In genomic region chr4:126241956-126242355, GRCm38 (mm10) we compare ENCODE assay signal across 12 mouse cellular contexts. TPM values are rescaled to one million over a fixed set of nuclear protein-coding genes. Genes with fewer than 3 reads are reported as not detected.
DNase-seq lines count a peak whose midpoint lies in the region; ATAC-seq and TF ChIP-seq lines count a peak whose summit lies in the region.
"Had no signal": no experiment of that assay in that cellular context is flagged by ENCODE, and none has a peak within 500 bp of the region (broad histone marks: within the 10 kb centered on the region; RNA-seq: fewer than 3 reads in every experiment).

No protein-coding gene starts in this region.

- peak overlapping the region; percentile 75 for H3K27ac ChIP-seq in heart, adult 2 months
- no peak overlapping the region for H3K27ac ChIP-seq in limb, embryonic 12.5 days
- no peak overlapping the region for H3K27ac ChIP-seq in limb, embryonic 10.5 days
- peak overlapping the region; percentile 73 for H3K27ac ChIP-seq in heart, postnatal 0 days (ENCODE audit: low read depth)
- H3K27ac ChIP-seq: liver, embryonic 12.5 days had no signal

- intact Hi-C loops in heart, adult 2 months (cut with DNase I): no loop called here

- H3K4me1 ChIP-seq in heart, adult 2 months (ENCODE audit: control insufficient read depth, insufficient read depth, low read length): peaks cover 21% of the 10 kb centered on the region
- peaks cover 16% of the 10 kb centered on the region for H3K4me1 ChIP-seq in limb, embryonic 12.5 days (replicated peaks)
- H3K4me1 ChIP-seq in limb, embryonic 10.5 days: peaks cover 8% of the 10 kb centered on the region
- peaks cover 42% of the 10 kb centered on the region for H3K4me1 ChIP-seq in heart, postnatal 0 days (ENCODE audit: control insufficient read depth, insufficient read depth)
- H3K4me1 ChIP-seq: liver, embryonic 12.5 days had no signal

- no peak for TF ChIP-seq CTCF in heart, adult 2 months (IDR thresholded peaks at IDR 0.05)
- no peak for TF ChIP-seq CTCF in heart, postnatal 0 days (IDR thresholded peaks at IDR 0.05; ENCODE audit: low read depth)

- no peak for TF ChIP-seq EP300 in heart, adult 2 months (IDR thresholded peaks at IDR 0.05; ENCODE audit: insufficient read depth, low read depth, low read length)
- no peak for TF ChIP-seq EP300 in heart, postnatal 0 days (IDR thresholded peaks at IDR 0.05; ENCODE audit: low read depth)

- peak in 1 of 2 experiments; percentile 46 for DNase-seq in heart, adult 2 months
- no peak for DNase-seq in heart, postnatal 4 days
- no peak for DNase-seq in limb, embryonic 10.5 days (ENCODE audit: low spot score)
- DNase-seq in cerebellum, adult 9-11 months: peak; percentile 72
- no peak for DNase-seq in heart, postnatal 0 days (ENCODE audit: low spot score)
- DNase-seq in spleen, adult 12 weeks (ENCODE audit: low spot score): no peak
- DNase-seq: thymus, adult 2 months had no signal

- no peaks in the 10 kb centered on the region for H3K9me3 ChIP-seq in limb, embryonic 12.5 days
- no peaks in the 10 kb centered on the region for H3K9me3 ChIP-seq in limb, embryonic 10.5 days (replicated peaks)
- H3K9me3 ChIP-seq in heart, postnatal 0 days (replicated peaks; ENCODE audit: control insufficient read depth, low read length): no peaks in the 10 kb centered on the region
- H3K9me3 ChIP-seq: liver, embryonic 12.5 days had no signal

- WGBS in heart, adult 2 months: 12% methylated on average over 9 of the region's 9 CpGs
- 58% methylated on average over 9 of the region's 9 CpGs for WGBS in limb, embryonic 12.5 days
- WGBS in limb, embryonic 10.5 days: 47% methylated on average over 9 of the region's 9 CpGs
- WGBS in heart, postnatal 0 days: 12% methylated on average over 9 of the region's 9 CpGs

- ATAC-seq in limb, embryonic 12.5 days (ENCODE audit: insufficient number of reproducible peaks, insufficient read depth, low FRiP score, low TSS enrichment, low read depth): no peak
- ATAC-seq in heart, postnatal 0 days (ENCODE audit: insufficient read depth, low read depth): no peak
- ATAC-seq: liver, embryonic 12.5 days; lung, postnatal 0 days had no signal

- no peak overlapping the region for H3K9ac ChIP-seq in heart, adult 2 months (ENCODE audit: low read depth, low read length)
- 0 out of 2 replicates have a peak overlapping the region, but pooled peaks have one; percentile 3 for H3K9ac ChIP-seq in limb, embryonic 12.5 days (replicated peaks)
- peak overlapping the region; percentile 11; the same call in 1 of the 2 replicates for H3K9ac ChIP-seq in heart, postnatal 0 days (replicated peaks; ENCODE audit: low read depth, low read length)
- H3K9ac ChIP-seq: liver, embryonic 12.5 days had no signal

- no peak for TF ChIP-seq POLR2A in heart, adult 2 months (IDR thresholded peaks at IDR 0.05; ENCODE audit: insufficient read depth, low read depth, low read length)

- no peaks in the 10 kb centered on the region for H3K27me3 ChIP-seq in heart, adult 2 months (ENCODE audit: control insufficient read depth, insufficient read depth, low read length)
- no peaks in the 10 kb centered on the region for H3K27me3 ChIP-seq in limb, embryonic 12.5 days
- H3K27me3 ChIP-seq in limb, embryonic 10.5 days (ENCODE audit: low read depth, poor library complexity, severe bottlenecking): 0 out of 2 replicates have a peak, but pooled peaks cover 6% of the 10 kb centered on the region
- H3K27me3 ChIP-seq in heart, postnatal 0 days (ENCODE audit: control insufficient read depth, insufficient read depth, low read length): no peaks in the 10 kb centered on the region
- H3K27me3 ChIP-seq: liver, embryonic 12.5 days had no signal

- H3K36me3 ChIP-seq in heart, adult 2 months (ENCODE audit: control insufficient read depth, insufficient read depth, low read length): peaks cover 15% of the 10 kb centered on the region
- peaks cover 82% of the 10 kb centered on the region for H3K36me3 ChIP-seq in limb, embryonic 12.5 days
- H3K36me3 ChIP-seq in limb, embryonic 10.5 days: peaks cover 97% of the 10 kb centered on the region
- peaks cover 51% of the 10 kb centered on the region for H3K36me3 ChIP-seq in heart, postnatal 0 days (replicated peaks; ENCODE audit: control insufficient read depth, insufficient read depth, low read length)

- no peak overlapping the region for H3K4me2 ChIP-seq in limb, embryonic 12.5 days
- no peak overlapping the region for H3K4me2 ChIP-seq in heart, postnatal 0 days (ENCODE audit: low read depth, low read length)
- H3K4me2 ChIP-seq: liver, embryonic 12.5 days had no signal

- no peak overlapping the region for H3K4me3 ChIP-seq in heart, adult 2 months
- no peak overlapping the region for H3K4me3 ChIP-seq in limb, embryonic 12.5 days (replicated peaks)
- H3K4me3 ChIP-seq in limb, embryonic 10.5 days: no peak overlapping the region
- no peak overlapping the region for H3K4me3 ChIP-seq in heart, postnatal 0 days (ENCODE audit: low read depth, low read length)
- H3K4me3 ChIP-seq: liver, embryonic 12.5 days had no signal

- H3K79me2 ChIP-seq in heart, adult 2 months (replicated peaks; ENCODE audit: control insufficient read depth, insufficient read depth, low read length): peaks cover 3% of the 10 kb centered on the region; the same call in 1 of the 2 replicates

RNA-seq across cellular contexts. Expression of gene Map7d1, which starts 14.2 kb away (rescaled TPM):
- total RNA-seq in heart, adult 2 months (2021): 100 to 1,000 TPM; 253 to 267 TPM
- 149 and 161 TPM in 2 replicates for polyA plus RNA-seq in heart, adult 2 months (2012; rRNA removed)
- 100 to 1,000 TPM; 182 to 197 TPM for total RNA-seq in heart, postnatal 4 days (2021)
- 83.5 and 85.1 TPM in 2 replicates for polyA plus RNA-seq in limb, embryonic 12.5 days (2016; fragmentation: Nextera tagmentation; extraction: Ambion mirVana)
- 56.2 and 63.2 TPM in 2 replicates for polyA plus RNA-seq in limb, embryonic 10.5 days (2016; fragmentation: Nextera tagmentation; extraction: Ambion mirVana)
- 75.0 and 90.1 TPM in 2 replicates for total RNA-seq in heart, postnatal 0 days (2014; rRNA removed; ENCODE audit: low replicate concordance)
- 35.2 and 37.5 TPM in 2 replicates for polyA plus RNA-seq in heart, postnatal 0 days (2015; fragmentation: Nextera tagmentation; extraction: Ambion mirVana)

RNA-seq across cellular contexts. Expression of gene Trappc3, which starts 20.2 kb away (rescaled TPM):
- total RNA-seq in heart, adult 2 months (2021): 10 to 100 TPM; 46.3 to 49.5 TPM
- 41.0 and 65.9 TPM in 2 replicates for polyA plus RNA-seq in heart, adult 2 months (2012; rRNA removed)
- total RNA-seq in heart, postnatal 4 days (2021): 10 to 100 TPM; 50.7 to 54.3 TPM
- polyA plus RNA-seq in limb, embryonic 12.5 days (2016; fragmentation: Nextera tagmentation; extraction: Ambion mirVana): 105 and 111 TPM in 2 replicates
- 83.1 and 95.3 TPM in 2 replicates for polyA plus RNA-seq in limb, embryonic 10.5 days (2016; fragmentation: Nextera tagmentation; extraction: Ambion mirVana)
- 46.4 and 63.1 TPM in 2 replicates for total RNA-seq in heart, postnatal 0 days (2014; rRNA removed; ENCODE audit: low replicate concordance)
- 80.3 and 86.7 TPM in 2 replicates for polyA plus RNA-seq in heart, postnatal 0 days (2015; fragmentation: Nextera tagmentation; extraction: Ambion mirVana)

RNA-seq across cellular contexts. Expression of gene Thrap3, which starts 39.4 kb away (rescaled TPM):
- 100 to 1,000 TPM; 100 to 118 TPM for total RNA-seq in heart, adult 2 months (2021)
- polyA plus RNA-seq in heart, adult 2 months (2012; rRNA removed): 37.9 and 61.4 TPM in 2 replicates
- total RNA-seq in heart, postnatal 4 days (2021): 100 to 1,000 TPM; 226 TPM
- polyA plus RNA-seq in limb, embryonic 12.5 days (2016; fragmentation: Nextera tagmentation; extraction: Ambion mirVana): 303 and 349 TPM in 2 replicates
- 263 and 287 TPM in 2 replicates for polyA plus RNA-seq in limb, embryonic 10.5 days (2016; fragmentation: Nextera tagmentation; extraction: Ambion mirVana)
- 84.1 and 121 TPM in 2 replicates for total RNA-seq in heart, postnatal 0 days (2014; rRNA removed; ENCODE audit: low replicate concordance)
- 86.1 and 96.7 TPM in 2 replicates for polyA plus RNA-seq in heart, postnatal 0 days (2015; fragmentation: Nextera tagmentation; extraction: Ambion mirVana)

RNA-seq across cellular contexts. Expression of gene Col8a2, which starts 44.6 kb away (rescaled TPM):
- under 1 TPM; 0.57 to 0.66 TPM for total RNA-seq in heart, adult 2 months (2021)
- 0.45 and 0.91 TPM in 2 replicates for polyA plus RNA-seq in heart, adult 2 months (2012; rRNA removed)
- 1 to 10 TPM; 2.3 to 3.1 TPM for total RNA-seq in heart, postnatal 4 days (2021)
- polyA plus RNA-seq in limb, embryonic 12.5 days (2016; fragmentation: Nextera tagmentation; extraction: Ambion mirVana): 13.3 and 16.7 TPM in 2 replicates
- polyA plus RNA-seq in limb, embryonic 10.5 days (2016; fragmentation: Nextera tagmentation; extraction: Ambion mirVana): 0.65 and 1.4 TPM in 2 replicates
- 3.8 and 4.3 TPM in 2 replicates for total RNA-seq in heart, postnatal 0 days (2014; rRNA removed; ENCODE audit: low replicate concordance)
- polyA plus RNA-seq in heart, postnatal 0 days (2015; fragmentation: Nextera tagmentation; extraction: Ambion mirVana): 0.71 and 1.1 TPM in 2 replicates
- total RNA-seq: hematopoietic stem cell, adult 5-6 weeks; megakaryocyte-erythroid progenitor cell, adult 5-6 weeks had no signal

Comparison
In these comparisons a context has a peak if more than half of its experiments do, and no peak if none do; other contexts are left out.
1. H3K27ac ChIP-seq: peak in heart, adult 2 months (single experiment) and heart, postnatal 0 days (single experiment); none in limb, embryonic 12.5 days (single experiment) and limb, embryonic 10.5 days (single experiment).